Mouse (Mus musculus) lung, postnatal 0 days (tissue): ENCODE data around the gene Chil1.

ENCODE experiments used
- CTCF ChIP-seq: IDR thresholded peaks from 2 replicates; pipeline ENCODE4 v1.5.1; 2016; ENCODE audit warnings: antibody characterized with exemption, mild to moderate bottlenecking
- EP300 ChIP-seq: IDR thresholded peaks from 2 replicates; pipeline ENCODE4 v1.6.1; 2016; ENCODE audit warnings: antibody characterized with exemption, mild to moderate bottlenecking, control low read depth

DNA sequence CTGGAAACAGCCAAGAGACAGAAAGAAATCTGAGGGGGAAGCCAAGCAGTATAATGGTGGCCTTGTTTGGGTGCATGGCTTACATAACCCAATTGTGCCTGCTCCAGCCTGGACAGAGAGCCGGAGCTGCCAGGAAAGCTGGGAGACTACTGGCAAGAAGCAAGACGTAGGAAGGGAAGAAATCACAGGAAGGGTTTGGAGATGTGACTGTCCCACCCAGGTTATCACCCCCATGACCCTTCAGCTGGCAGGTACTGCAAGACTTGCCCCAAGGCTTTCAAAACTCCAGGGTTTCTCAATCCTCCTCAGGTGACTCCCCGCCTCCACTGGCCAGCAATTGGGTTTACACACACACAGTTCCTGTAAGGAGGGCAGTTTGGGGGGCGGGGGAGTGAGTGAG, at the start of gene Chil1:
- TF ChIP-seq CTCF (no peak), EP300 (peak; percentile 56; the same call in 1 of the 2 replicates)
